Comparison of ENCODE assay signal across 9 mouse cellular contexts in genomic region chr19:53325578-53326295, GRCm38 (mm10). TPM values are rescaled to one million over a fixed set of nuclear protein-coding genes. Genes with fewer than 3 reads are reported as not detected.
DNase-seq lines count a peak whose midpoint lies in the region; ATAC-seq and TF ChIP-seq lines count a peak whose summit lies in the region.
"Had no signal": no experiment of that assay in that cellular context is flagged by ENCODE, and none has a peak within 500 bp of the region (broad histone marks: within the 10 kb centered on the region; RNA-seq: fewer than 3 reads in every experiment).

No protein-coding gene starts in this region.

- H3K9me3 ChIP-seq in embryonic facial prominence, embryonic 13.5 days = no peaks in the 10 kb centered on the region
- H3K9me3 ChIP-seq in kidney, embryonic 15.5 days (replicated peaks) = no peaks in the 10 kb centered on the region

- H3K79me2 ChIP-seq in heart, adult 2 months (replicated peaks; ENCODE audit: control insufficient read depth, insufficient read depth, low read length) = peaks cover 1% of the 10 kb centered on the region; the same call in 1 of the 2 replicates
- no peaks in the 10 kb centered on the region for H3K79me2 ChIP-seq in myocyte (ENCODE audit: control insufficient read depth, insufficient read depth)

- H3ac ChIP-seq in myocyte (ENCODE audit: control insufficient read depth, insufficient read length) = no peak overlapping the region

- 0 out of 2 replicates have a peak, but pooled peaks have one; percentile 8 for TF ChIP-seq EP300 in heart, adult 2 months (IDR thresholded peaks at IDR 0.05; ENCODE audit: insufficient read depth, low read depth, low read length)

- H3K4me3 ChIP-seq in embryonic facial prominence, embryonic 13.5 days = peak overlapping the region; percentile 39
- H3K4me3 ChIP-seq in heart, adult 2 months = peak overlapping the region; percentile 55
- peak overlapping the region; percentile 40 for H3K4me3 ChIP-seq in kidney, embryonic 15.5 days (replicated peaks)
- peak overlapping the region; percentile 23 for H3K4me3 ChIP-seq in myocyte

- H3K27ac ChIP-seq in embryonic facial prominence, embryonic 13.5 days = 0 out of 2 replicates have a peak overlapping the region, but pooled peaks have one; percentile 16
- peak overlapping the region; percentile 68 for H3K27ac ChIP-seq in heart, adult 2 months
- 0 out of 2 replicates have a peak overlapping the region, but pooled peaks have one; percentile 11 for H3K27ac ChIP-seq in kidney, embryonic 15.5 days

- peak; percentile 14 for ATAC-seq in CD4-positive, CD25-positive, alpha-beta regulatory T cell, adult 4 months
- no peak for ATAC-seq in embryonic facial prominence, embryonic 13.5 days (ENCODE audit: insufficient number of reproducible peaks, insufficient read depth, low FRiP score, low TSS enrichment, low read depth)
- no peak for ATAC-seq in kidney, embryonic 15.5 days (replicated peaks; ENCODE audit: low FRiP score)

- H3K36me3 ChIP-seq in embryonic facial prominence, embryonic 13.5 days = no peaks in the 10 kb centered on the region
- no peaks in the 10 kb centered on the region for H3K36me3 ChIP-seq in heart, adult 2 months (ENCODE audit: control insufficient read depth, insufficient read depth, low read length)
- H3K36me3 ChIP-seq in kidney, embryonic 15.5 days = no peaks in the 10 kb centered on the region
- no peaks in the 10 kb centered on the region for H3K36me3 ChIP-seq in myocyte (ENCODE audit: control insufficient read depth, insufficient read depth)

- H3K4me1 ChIP-seq in embryonic facial prominence, embryonic 13.5 days = peaks cover 41% of the 10 kb centered on the region
- peaks cover 8% of the 10 kb centered on the region for H3K4me1 ChIP-seq in heart, adult 2 months (ENCODE audit: control insufficient read depth, insufficient read depth, low read length)
- H3K4me1 ChIP-seq in kidney, embryonic 15.5 days = peaks cover 44% of the 10 kb centered on the region

- peak; percentile 80 for DNase-seq in adrenal gland, postnatal 14 days
- DNase-seq in heart, adult 2 months = peak; percentile 73 to 85
- peak; percentile 91 for DNase-seq in liver
- peak; percentile 16 for DNase-seq in thymus, postnatal 25 days

- no peaks in the 10 kb centered on the region for H3K27me3 ChIP-seq in embryonic facial prominence, embryonic 13.5 days
- no peaks in the 10 kb centered on the region for H3K27me3 ChIP-seq in heart, adult 2 months (ENCODE audit: control insufficient read depth, insufficient read depth, low read length)
- no peaks in the 10 kb centered on the region for H3K27me3 ChIP-seq in kidney, embryonic 15.5 days
- no peaks in the 10 kb centered on the region for H3K27me3 ChIP-seq in myocyte (ENCODE audit: control insufficient read depth, insufficient read depth, insufficient read length)

- peak overlapping the region; percentile 68 for H3K4me2 ChIP-seq in embryonic facial prominence, embryonic 13.5 days
- peak overlapping the region; percentile 72 for H3K4me2 ChIP-seq in kidney, embryonic 15.5 days
- peak overlapping the region; percentile 77 for H3K4me2 ChIP-seq in myocyte (ENCODE audit: low read depth)

- intact Hi-C loops in heart, adult 2 months (cut with DNase I) = loop anchor here (5.0 kb wide), 1 partner anchor 183 kb away; the partner anchor contains the start of gene Add3

- 11% methylated on average over 27 of the region's 27 CpGs for WGBS in embryonic facial prominence, embryonic 13.5 days
- WGBS in heart, adult 2 months = 6% methylated on average over 27 of the region's 27 CpGs
- 15% methylated on average over 27 of the region's 27 CpGs for WGBS in kidney, embryonic 15.5 days

- no peak for TF ChIP-seq CTCF in heart, adult 2 months (IDR thresholded peaks at IDR 0.05)

- H3K9ac ChIP-seq in embryonic facial prominence, embryonic 13.5 days = peak overlapping the region; percentile 62
- H3K9ac ChIP-seq in heart, adult 2 months (ENCODE audit: low read depth, low read length) = peak overlapping the region; percentile 68
- peak overlapping the region; percentile 51 for H3K9ac ChIP-seq in kidney, embryonic 15.5 days

- peak; percentile 65 for TF ChIP-seq POLR2A in heart, adult 2 months (IDR thresholded peaks at IDR 0.05; ENCODE audit: insufficient read depth, low read depth, low read length)
- TF ChIP-seq POLR2A in myocyte (IDR thresholded peaks at IDR 0.05; ENCODE audit: insufficient read length, low read depth) = peak; percentile 39

TF ChIP-seq in myocyte, 11 proteins besides CTCF, POLR2A, EP300 and RAD21:
- TF ChIP-seq REST (IDR thresholded peaks at IDR 0.05; ENCODE audit: insufficient read depth, insufficient read length) = no peak
TF ChIP-seq in myocyte: peak in this region for 0.

RNA-seq across cellular contexts. Expression of gene Mxi1, which starts 15.4 kb away (rescaled TPM):
- 1 to 10 TPM; 4.8 to 6.2 TPM for polyA plus RNA-seq in CD4-positive, CD25-positive, alpha-beta regulatory T cell, adult 4 months (2017; shearing (Covaris generic))
- 27.3 and 31.0 TPM in 2 replicates for total RNA-seq in adrenal gland, postnatal 14 days (2021)
- polyA plus RNA-seq in embryonic facial prominence, embryonic 13.5 days (2015; fragmentation: Nextera tagmentation; extraction: Ambion mirVana) = 26.5 and 40.3 TPM in 2 replicates
- 10 to 100 TPM; 38.7 to 49.6 TPM for total RNA-seq in heart, adult 2 months (2021)
- polyA plus RNA-seq in heart, adult 2 months (2012; rRNA removed) = 20.9 and 29.7 TPM in 2 replicates
- polyA plus RNA-seq in kidney, embryonic 15.5 days (2015; fragmentation: Nextera tagmentation; extraction: Ambion mirVana) = 37.3 and 40.2 TPM in 2 replicates
- polyA plus RNA-seq in myocyte (2012; fragmentation: generic; extraction: Trizol) = 11.9 TPM

RNA-seq across cellular contexts. Expression of gene Gm10197, which starts 45.8 kb away (rescaled TPM):
- polyA plus RNA-seq in CD4-positive, CD25-positive, alpha-beta regulatory T cell, adult 4 months (2017; shearing (Covaris generic)) = not detected
- not detected in 2 replicates for total RNA-seq in adrenal gland, postnatal 14 days (2021)
- not detected in 2 replicates for polyA plus RNA-seq in embryonic facial prominence, embryonic 13.5 days (2015; fragmentation: Nextera tagmentation; extraction: Ambion mirVana)
- not detected for total RNA-seq in heart, adult 2 months (2021)
- polyA plus RNA-seq in heart, adult 2 months (2012; rRNA removed) = not detected in 2 replicates
- not detected in 2 replicates for polyA plus RNA-seq in kidney, embryonic 15.5 days (2015; fragmentation: Nextera tagmentation; extraction: Ambion mirVana)
- polyA plus RNA-seq in myocyte (2012; fragmentation: generic; extraction: Trizol) = not detected
- polyA plus RNA-seq: gonadal fat pad, adult 2 months had no signal

Comparison
In these comparisons a context has a peak if more than half of its experiments do, and no peak if none do; other contexts are left out.
1. DNase-seq: peak in every context shown above with its lines; median percentile 91 in liver; 80 in adrenal gland, postnatal 14 days; 79 in heart, adult 2 months; 16 in thymus, postnatal 25 days.
2. H3K27ac ChIP-seq: peak in every context shown above with its lines; median percentile 68 in heart, adult 2 months; 16 in embryonic facial prominence, embryonic 13.5 days; 11 in kidney, embryonic 15.5 days.